Mouse (Mus musculus): ENCODE data around the gene Mrps11. TPM values are rescaled to one million over a fixed set of nuclear protein-coding genes. Genes with fewer than 3 reads are reported as not detected.

Mrps11 gene
- total RNA-seq, 1 experiment, result 79.8 TPM

- H3K4me3 ChIP-seq (ENCODE audit: insufficient read depth in 1 of 2, low read depth in 1 of 2, low read length in 2 of 2, poor library complexity in 1 of 2, severe bottlenecking in 1 of 2), result no peak overlapping the region
- DNase-seq (ENCODE audit: low read depth, low spot score), result no peak
- in situ Hi-C loops (cut with MboI; ENCODE audit: low sequenced_read_pairs in 2 of 2, unreplicated experiment in 2 of 2), result no loop called here
- H3K27ac ChIP-seq (ENCODE audit: insufficient read depth, low read depth, low read length, poor library complexity, severe bottlenecking), result no peak overlapping the region
- H3K9ac ChIP-seq (ENCODE audit: insufficient read depth, low read depth, low read length, poor library complexity, severe bottlenecking), result no peak overlapping the region
- no peaks in the 10 kb centered on the region for H3K9me3 ChIP-seq (ENCODE audit: control insufficient read depth, insufficient read depth, low read depth, low read length)
- TF ChIP-seq ZC3H11A (IDR thresholded peaks at IDR 0.05; ENCODE audit: borderline replicate concordance, low read depth, low read length) (no peak), HCFC1 (IDR thresholded peaks at IDR 0.05; ENCODE audit: borderline replicate concordance, insufficient read depth, low read length) (no peak), ZNF384 (IDR thresholded peaks at IDR 0.05; ENCODE audit: low read depth, low read length) (no peak), MAFK (IDR thresholded peaks at IDR 0.05; ENCODE audit: insufficient read depth, low read depth, low read length) (no peak), CHD2 (IDR thresholded peaks at IDR 0.05; ENCODE audit: low read depth, low read length) (no peak)
- no peaks in the 10 kb centered on the region for H3K4me1 ChIP-seq (ENCODE audit: control insufficient read depth in 2 of 2, insufficient read depth in 2 of 2, low read length in 2 of 2, poor library complexity in 1 of 2)
- no peaks in the 10 kb centered on the region for H3K36me3 ChIP-seq (ENCODE audit: control insufficient read depth, insufficient read depth, low read length, poor library complexity, severe bottlenecking)
Observed at GRCm38 (mm10) chr7:78763801-78764200, 19.1 kb upstream of the Mrps11 start.

GRCm38 (mm10) chr7:78765215-78765631, 17.7 kb upstream of the Mrps11 start:
- no peak for DNase-seq (ENCODE audit: low read depth, low spot score)
- H3K9me3 ChIP-seq (ENCODE audit: control insufficient read depth, insufficient read depth, low read depth, low read length), result no peaks in the 10 kb centered on the region
- no peak overlapping the region for H3K4me3 ChIP-seq (ENCODE audit: insufficient read depth in 1 of 2, low read depth in 1 of 2, low read length in 2 of 2, poor library complexity in 1 of 2, severe bottlenecking in 1 of 2)
- TF ChIP-seq ZC3H11A (IDR thresholded peaks at IDR 0.05; ENCODE audit: borderline replicate concordance, low read depth, low read length) (no peak), HCFC1 (IDR thresholded peaks at IDR 0.05; ENCODE audit: borderline replicate concordance, insufficient read depth, low read length) (no peak), CHD2 (IDR thresholded peaks at IDR 0.05; ENCODE audit: low read depth, low read length) (no peak), MAFK (IDR thresholded peaks at IDR 0.05; ENCODE audit: insufficient read depth, low read depth, low read length) (no peak), ZNF384 (IDR thresholded peaks at IDR 0.05; ENCODE audit: low read depth, low read length) (no peak)
- no peaks in the 10 kb centered on the region for H3K4me1 ChIP-seq (ENCODE audit: control insufficient read depth in 2 of 2, insufficient read depth in 2 of 2, low read length in 2 of 2, poor library complexity in 1 of 2)
- H3K36me3 ChIP-seq (ENCODE audit: control insufficient read depth, insufficient read depth, low read length, poor library complexity, severe bottlenecking), result no peaks in the 10 kb centered on the region
- in situ Hi-C loops (cut with MboI; ENCODE audit: low sequenced_read_pairs in 2 of 2, unreplicated experiment in 2 of 2), result no loop called here
- no peak overlapping the region for H3K27ac ChIP-seq (ENCODE audit: insufficient read depth, low read depth, low read length, poor library complexity, severe bottlenecking)
- no peak overlapping the region for H3K9ac ChIP-seq (ENCODE audit: insufficient read depth, low read depth, low read length, poor library complexity, severe bottlenecking)

DNA sequence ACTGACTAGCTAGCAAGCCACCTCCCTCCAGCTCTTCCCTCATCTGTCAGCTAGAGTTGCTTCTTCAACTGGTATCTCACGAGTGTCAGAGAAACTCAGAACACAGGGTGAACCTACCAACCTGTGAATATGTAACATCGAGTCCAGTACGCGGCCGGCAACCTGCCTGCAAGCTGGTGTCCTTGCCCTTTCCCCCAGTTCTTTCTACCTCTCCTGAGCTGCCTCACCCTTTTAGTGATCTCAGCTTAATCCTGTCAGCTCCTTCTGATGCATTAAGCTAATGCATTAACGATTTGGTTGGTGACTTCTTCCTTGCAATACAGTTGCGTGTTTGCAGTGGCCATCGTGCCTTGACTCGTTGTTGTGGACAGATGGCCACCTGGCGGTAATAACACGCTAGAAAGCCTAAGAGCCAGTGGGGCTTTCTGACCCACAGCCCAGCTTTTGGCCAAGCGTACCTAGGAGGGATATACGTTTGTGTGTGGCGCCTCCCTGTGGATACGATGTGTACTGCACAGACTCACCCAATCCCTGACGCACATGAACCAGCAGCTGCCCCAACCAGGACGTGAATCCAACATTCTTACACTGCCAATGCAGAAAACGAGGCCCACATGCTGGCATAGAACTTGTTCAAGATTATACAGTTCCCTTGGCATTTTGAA, 16.8 kb upstream of the Mrps11 start:
- Histone ChIP-seq H3K27ac (ENCODE audit: insufficient read depth, low read depth, low read length, poor library complexity, severe bottlenecking) (no peak overlapping the region), H3K4me3 (ENCODE audit: insufficient read depth in 1 of 2, low read depth in 1 of 2, low read length in 2 of 2, poor library complexity in 1 of 2, severe bottlenecking in 1 of 2) (no peak overlapping the region), H3K9ac (ENCODE audit: insufficient read depth, low read depth, low read length, poor library complexity, severe bottlenecking) (no peak overlapping the region), H3K36me3 (ENCODE audit: control insufficient read depth, insufficient read depth, low read length, poor library complexity, severe bottlenecking) (no peaks in the 10 kb centered on the region), H3K4me1 (ENCODE audit: control insufficient read depth in 2 of 2, insufficient read depth in 2 of 2, low read length in 2 of 2, poor library complexity in 1 of 2) (no peaks in the 10 kb centered on the region), H3K9me3 (ENCODE audit: control insufficient read depth, insufficient read depth, low read depth, low read length) (no peaks in the 10 kb centered on the region)
- DNase-seq (ENCODE audit: low read depth, low spot score), result peak; percentile 54
- in situ Hi-C loops (cut with MboI; ENCODE audit: low sequenced_read_pairs in 2 of 2, unreplicated experiment in 2 of 2), result no loop called here
- TF ChIP-seq ZNF384 (IDR thresholded peaks at IDR 0.05; ENCODE audit: low read depth, low read length), result no peak
- TF ChIP-seq ZC3H11A (IDR thresholded peaks at IDR 0.05; ENCODE audit: borderline replicate concordance, low read depth, low read length), result peak; percentile 91
- TF ChIP-seq HCFC1 (IDR thresholded peaks at IDR 0.05; ENCODE audit: borderline replicate concordance, insufficient read depth, low read length), result peak; percentile 31; the same call in 1 of the 2 replicates
- TF ChIP-seq MAFK (IDR thresholded peaks at IDR 0.05; ENCODE audit: insufficient read depth, low read depth, low read length), result no peak
- TF ChIP-seq CHD2 (IDR thresholded peaks at IDR 0.05; ENCODE audit: low read depth, low read length), result no peak

DNA sequence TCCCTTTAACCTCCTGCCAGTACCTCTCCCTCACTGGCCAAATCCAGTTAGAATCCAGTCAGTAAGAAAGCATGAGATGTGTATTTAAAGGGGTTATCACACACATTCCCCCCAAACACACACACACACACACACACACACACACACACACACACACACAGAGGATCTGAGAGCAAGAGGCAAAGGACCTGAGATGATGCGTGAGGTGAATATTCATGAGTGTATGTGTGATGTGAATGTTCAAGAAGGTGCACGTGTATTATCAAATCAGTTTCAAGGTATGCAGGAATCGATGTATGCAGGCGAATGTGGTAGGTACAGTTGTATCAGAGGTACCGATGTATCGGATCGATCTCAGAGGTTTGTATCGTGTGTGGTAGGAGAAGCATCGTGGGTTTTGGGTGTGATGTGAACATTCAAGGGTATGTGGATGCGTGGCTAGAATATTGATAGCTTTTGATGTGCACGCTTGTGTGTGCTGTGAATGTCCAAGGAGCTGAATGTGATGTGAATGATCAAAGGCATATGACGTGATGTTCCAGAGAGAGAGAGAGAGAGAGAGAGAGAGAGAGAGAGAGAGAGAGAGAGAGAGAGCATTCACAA, 14.9 kb upstream of the Mrps11 start:
- no peak overlapping the region for H3K27ac ChIP-seq (ENCODE audit: insufficient read depth, low read depth, low read length, poor library complexity, severe bottlenecking)
- H3K9me3 ChIP-seq (ENCODE audit: control insufficient read depth, insufficient read depth, low read depth, low read length), result no peaks in the 10 kb centered on the region
- TF ChIP-seq ZNF384 (IDR thresholded peaks at IDR 0.05; ENCODE audit: low read depth, low read length) (no peak), HCFC1 (IDR thresholded peaks at IDR 0.05; ENCODE audit: borderline replicate concordance, insufficient read depth, low read length) (no peak), MAFK (IDR thresholded peaks at IDR 0.05; ENCODE audit: insufficient read depth, low read depth, low read length) (no peak), CHD2 (IDR thresholded peaks at IDR 0.05; ENCODE audit: low read depth, low read length) (no peak), ZC3H11A (IDR thresholded peaks at IDR 0.05; ENCODE audit: borderline replicate concordance, low read depth, low read length) (no peak)
- H3K36me3 ChIP-seq (ENCODE audit: control insufficient read depth, insufficient read depth, low read length, poor library complexity, severe bottlenecking), result peaks cover 2% of the 10 kb centered on the region; the same call in 1 of the 2 replicates
- in situ Hi-C loops (cut with MboI; ENCODE audit: low sequenced_read_pairs in 2 of 2, unreplicated experiment in 2 of 2), result no loop called here
- no peak for DNase-seq (ENCODE audit: low read depth, low spot score)
- H3K9ac ChIP-seq (ENCODE audit: insufficient read depth, low read depth, low read length, poor library complexity, severe bottlenecking), result no peak overlapping the region
- no peak overlapping the region for H3K4me3 ChIP-seq (ENCODE audit: insufficient read depth in 1 of 2, low read depth in 1 of 2, low read length in 2 of 2, poor library complexity in 1 of 2, severe bottlenecking in 1 of 2)
- no peaks in the 10 kb centered on the region for H3K4me1 ChIP-seq (ENCODE audit: control insufficient read depth in 2 of 2, insufficient read depth in 2 of 2, low read length in 2 of 2, poor library complexity in 1 of 2)
